Mouse (Mus musculus) heart, postnatal 0 days (tissue): ENCODE results near the gene Ercc6l.

ENCODE experiments used
- CTCF ChIP-seq: IDR thresholded peaks from 2 replicates; pipeline ENCODE4 v1.5.1; 2016; ENCODE audit warnings: antibody characterized with exemption, control low read depth, low read depth
- EP300 ChIP-seq: IDR thresholded peaks from 2 replicates; pipeline ENCODE4 v1.6.1; 2016; ENCODE audit warnings: antibody characterized with exemption, low read depth

GRCm38 (mm10) chrX:102115676-102116075 lies 41.2 kb downstream of the Ercc6l start:
- no peak for TF ChIP-seq CTCF
- no peak for TF ChIP-seq EP300
